Mouse (Mus musculus): Measurements from ENCODE around the gene 9130008F23Rik. TPM values are rescaled to one million over a fixed set of nuclear protein-coding genes. Genes with fewer than 3 reads are reported as not detected.

Gene 9130008F23Rik
- polyA plus RNA-seq, 1 experiment, result 1.1 TPM

DNA sequence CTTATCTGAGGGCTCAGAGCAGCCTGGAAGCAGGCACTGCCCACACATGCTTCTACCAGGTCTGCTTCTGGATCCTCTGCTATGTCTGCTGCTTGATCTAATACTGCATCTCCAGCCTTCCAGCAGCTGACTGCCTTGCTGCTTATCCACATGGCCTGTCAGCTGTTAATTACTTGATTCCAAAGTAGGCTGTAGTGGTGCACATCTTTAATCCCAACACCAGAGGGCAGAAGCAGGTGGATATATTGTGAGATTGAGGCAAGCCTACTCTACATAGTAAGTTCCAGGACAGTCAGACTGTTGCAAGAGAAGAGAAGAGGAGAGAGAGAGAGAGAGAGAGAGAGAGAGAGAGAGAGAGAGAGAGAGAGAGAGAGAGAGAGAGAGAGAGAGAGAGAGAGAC, 43.1 kb downstream of the 9130008F23Rik start:
- Histone ChIP-seq H3K9me3 (no peaks in the 10 kb centered on the region), H3K27me3 (replicated peaks) (no peaks in the 10 kb centered on the region), H3K4me1 (peaks cover 4% of the 10 kb centered on the region; the same call in 1 of the 2 replicates), H3K36me3 (replicated peaks; ENCODE audit: low read length) (no peaks in the 10 kb centered on the region), H3K4me3 (replicated peaks) (no peak overlapping the region)
- no peak for TF ChIP-seq GATA1 (IDR thresholded peaks at IDR 0.05; ENCODE audit: borderline replicate concordance, low read length)
- no peak for TF ChIP-seq FLI1 (IDR thresholded peaks at IDR 0.05; ENCODE audit: low read length)

DNA sequence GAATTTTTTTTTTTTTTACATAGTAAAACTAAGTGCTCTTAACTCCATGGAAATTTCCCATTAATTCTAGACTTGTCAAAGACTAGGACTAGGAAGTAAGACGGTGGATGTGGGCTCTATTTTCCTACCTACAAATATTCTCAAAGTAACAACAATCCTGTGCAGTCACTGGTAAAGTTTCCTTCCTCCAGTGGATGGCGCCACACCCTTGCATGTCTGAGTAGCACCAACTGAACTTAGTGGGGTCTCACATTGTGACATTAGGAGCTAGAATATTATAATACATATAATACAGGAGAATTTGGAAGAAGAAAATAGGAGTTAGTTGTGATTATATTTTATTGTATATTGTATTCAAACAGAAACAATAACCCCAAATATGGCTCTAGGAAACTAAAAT, 48.5 kb downstream of the 9130008F23Rik start:
- Histone ChIP-seq H3K4me3 (replicated peaks) (no peak overlapping the region), H3K9me3 (no peaks in the 10 kb centered on the region), H3K4me1 (no peaks in the 10 kb centered on the region), H3K36me3 (replicated peaks; ENCODE audit: low read length) (no peaks in the 10 kb centered on the region), H3K27me3 (replicated peaks) (no peaks in the 10 kb centered on the region)
- no peak for TF ChIP-seq FLI1 (IDR thresholded peaks at IDR 0.05; ENCODE audit: low read length)
- TF ChIP-seq GATA1 (IDR thresholded peaks at IDR 0.05; ENCODE audit: borderline replicate concordance, low read length), result no peak

Other genes with a start within 250 kb of the 9130008F23Rik start
- gene Esp3, start 248.5 kb downstream of the 9130008F23Rik start, polyA plus RNA-seq (2012; ENCODE audit: insufficient read depth, low replicate concordance), result not detected in 2 replicates
- gene Esp1, start 153.4 kb downstream of the 9130008F23Rik start, polyA plus RNA-seq (2012; ENCODE audit: insufficient read depth, low replicate concordance), result not detected in 2 replicates
- not detected in 2 replicates for gene Crisp2, start 73.6 kb downstream of the 9130008F23Rik start, polyA plus RNA-seq (2012; ENCODE audit: insufficient read depth, low replicate concordance)
- gene Rhag, start 69.4 kb downstream of the 9130008F23Rik start, polyA plus RNA-seq (2012; ENCODE audit: insufficient read depth, low replicate concordance), result not detected in 2 replicates
- gene Glyatl3, start 33.8 kb upstream of the 9130008F23Rik start, polyA plus RNA-seq (2012; ENCODE audit: insufficient read depth, low replicate concordance), result not detected in 2 replicates
- gene Mut, start 54.1 kb upstream of the 9130008F23Rik start, polyA plus RNA-seq (2012; ENCODE audit: insufficient read depth, low replicate concordance), result 3.5 TPM in 1 of 2 replicates, not detected in the other
- gene Cenpq, start 54.5 kb upstream of the 9130008F23Rik start, polyA plus RNA-seq (2012; ENCODE audit: insufficient read depth, low replicate concordance), result 0.86 TPM in 1 of 2 replicates, not detected in the other